Mouse (Mus musculus): ENCODE measurements around the gene Inf2. TPM values are rescaled to one million over a fixed set of nuclear protein-coding genes. Genes with fewer than 3 reads are reported as not detected.

The Inf2 gene
- polyA plus RNA-seq, 1 experiment from 2014 or later: 2.4 TPM

DNA sequence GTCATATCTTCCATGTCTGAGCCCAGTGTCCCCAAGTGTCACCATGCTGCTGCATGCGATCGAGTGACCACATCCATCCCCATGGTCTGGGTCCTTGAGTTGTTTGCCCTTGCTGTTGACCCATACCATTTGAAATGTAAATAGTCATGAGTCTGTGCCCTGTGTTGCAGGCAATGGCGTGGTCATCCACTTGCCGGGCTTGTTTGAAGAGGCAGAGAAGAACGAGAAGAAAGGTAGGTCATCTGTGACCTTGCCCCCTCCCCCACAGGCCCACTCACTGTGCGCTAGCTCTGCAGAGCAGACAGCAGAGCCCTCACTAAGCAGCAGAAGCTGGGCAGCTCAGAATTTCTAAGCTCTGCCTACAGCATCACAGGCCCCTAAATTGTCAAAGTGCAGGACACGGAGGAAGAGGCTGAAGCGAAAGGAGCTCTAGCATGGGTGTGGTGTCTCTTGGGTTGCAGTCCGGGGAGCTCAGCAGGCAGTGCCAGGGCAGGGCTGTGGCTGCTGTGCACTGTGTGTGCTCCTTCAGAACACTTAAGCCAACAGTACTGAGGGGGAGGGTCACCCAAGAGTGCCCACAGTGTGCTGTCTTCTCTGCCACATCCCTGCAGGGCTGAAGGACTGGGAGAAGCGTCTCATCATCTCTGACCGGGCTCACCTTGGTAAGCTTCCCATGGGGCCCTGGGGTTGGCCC is 43.6 kb downstream of the Inf2 start:
- 83% methylated on average over 11 of the region's 11 CpGs for WGBS
- Histone ChIP-seq H3K27me3 (no peaks in the 10 kb centered on the region), H3K4me3 (no peak overlapping the region), H3K36me3 (ENCODE audit: poor library complexity, severe bottlenecking) (no peaks in the 10 kb centered on the region), H3K4me2 (no peak overlapping the region), H3K4me1 (peaks cover 8% of the 10 kb centered on the region), H3K9ac (no peak overlapping the region), H3K9me3 (replicated peaks) (no peaks in the 10 kb centered on the region), H3K27ac (no peak overlapping the region)
- ATAC-seq: no peak

DNA sequence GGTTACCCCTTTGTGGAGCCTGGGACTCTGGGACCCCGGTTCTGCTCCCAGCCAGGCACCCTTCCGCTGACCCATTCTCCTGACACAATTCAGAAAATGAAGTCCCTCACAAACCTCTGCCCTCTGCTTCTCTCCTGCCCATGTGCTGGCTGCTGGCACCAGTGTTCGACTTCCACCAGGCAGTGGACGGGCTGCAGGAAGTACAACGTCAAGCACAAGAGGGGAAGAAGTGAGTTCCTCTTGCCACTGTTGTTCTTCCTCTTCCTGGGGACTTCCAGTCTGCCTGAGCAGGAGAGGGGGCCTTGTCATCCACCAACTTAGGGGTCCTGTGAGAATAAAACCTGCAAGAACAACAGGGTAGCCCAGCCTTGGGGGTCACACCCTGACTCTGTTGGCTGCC is 44.3 kb downstream of the Inf2 start:
- Histone ChIP-seq H3K4me3 (no peak overlapping the region), H3K27ac (no peak overlapping the region), H3K9me3 (replicated peaks) (no peaks in the 10 kb centered on the region), H3K36me3 (ENCODE audit: poor library complexity, severe bottlenecking) (no peaks in the 10 kb centered on the region), H3K27me3 (no peaks in the 10 kb centered on the region), H3K4me2 (no peak overlapping the region), H3K4me1 (peaks cover 8% of the 10 kb centered on the region), H3K9ac (no peak overlapping the region)
- no peak for ATAC-seq
- 85% methylated on average over 5 of the region's 5 CpGs for WGBS

DNA sequence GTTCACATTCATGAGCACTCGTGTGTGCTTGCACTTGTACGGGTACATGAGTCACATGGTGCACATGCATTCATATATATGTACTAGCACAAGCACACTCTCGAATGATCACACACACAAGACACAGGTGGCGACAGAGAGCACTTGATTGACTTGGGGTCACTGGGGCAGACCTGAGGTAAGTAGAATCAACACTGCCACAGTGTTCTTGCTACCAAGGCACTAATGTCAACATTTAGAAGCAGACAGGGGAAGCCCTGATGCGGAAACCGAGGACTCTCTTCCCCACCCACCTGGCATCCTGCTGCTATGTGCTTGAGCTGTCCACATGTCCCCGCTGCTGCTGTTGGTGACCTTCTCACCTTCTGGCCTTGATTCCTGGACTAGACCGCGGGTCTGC is 45.1 kb downstream of the Inf2 start:
- no peak overlapping the region for H3K4me2 ChIP-seq
- no peak overlapping the region for H3K27ac ChIP-seq
- peaks cover 7% of the 10 kb centered on the region for H3K4me1 ChIP-seq
- H3K27me3 ChIP-seq: no peaks in the 10 kb centered on the region
- H3K9me3 ChIP-seq (replicated peaks): no peaks in the 10 kb centered on the region
- no peaks in the 10 kb centered on the region for H3K36me3 ChIP-seq (ENCODE audit: poor library complexity, severe bottlenecking)
- no peak overlapping the region for H3K9ac ChIP-seq
- 81% methylated on average over 9 of the region's 9 CpGs for WGBS
- H3K4me3 ChIP-seq: no peak overlapping the region
- ATAC-seq: no peak

DNA sequence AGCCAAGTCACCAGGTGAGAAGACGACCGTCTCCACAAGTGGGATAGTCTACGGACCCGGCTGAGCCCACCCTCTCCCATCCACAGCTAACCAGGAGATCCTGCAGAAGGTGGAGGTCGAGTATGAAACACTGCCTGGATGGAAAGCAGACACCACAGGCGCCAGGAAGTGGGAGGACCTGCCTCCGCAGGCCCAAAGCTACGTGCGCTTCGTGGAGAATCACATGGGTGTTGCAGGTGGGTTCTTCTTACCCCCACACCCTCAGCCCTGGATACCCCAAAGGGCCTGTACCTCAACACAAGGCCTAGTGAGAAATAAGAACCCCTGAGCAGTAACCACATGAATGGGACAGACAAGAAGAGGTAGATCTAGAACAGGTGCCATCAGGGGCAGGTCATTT is 50.9 kb downstream of the Inf2 start:
- no peak overlapping the region for H3K4me3 ChIP-seq
- no peaks in the 10 kb centered on the region for H3K9me3 ChIP-seq (replicated peaks)
- no peaks in the 10 kb centered on the region for H3K27me3 ChIP-seq
- no peaks in the 10 kb centered on the region for H3K36me3 ChIP-seq (ENCODE audit: poor library complexity, severe bottlenecking)
- H3K4me1 ChIP-seq: peaks cover 5% of the 10 kb centered on the region
- H3K27ac ChIP-seq: no peak overlapping the region
- WGBS: 89% methylated on average over 10 of the region's 10 CpGs
- no peak for ATAC-seq
- no peak overlapping the region for H3K9ac ChIP-seq
- no peak overlapping the region for H3K4me2 ChIP-seq

DNA sequence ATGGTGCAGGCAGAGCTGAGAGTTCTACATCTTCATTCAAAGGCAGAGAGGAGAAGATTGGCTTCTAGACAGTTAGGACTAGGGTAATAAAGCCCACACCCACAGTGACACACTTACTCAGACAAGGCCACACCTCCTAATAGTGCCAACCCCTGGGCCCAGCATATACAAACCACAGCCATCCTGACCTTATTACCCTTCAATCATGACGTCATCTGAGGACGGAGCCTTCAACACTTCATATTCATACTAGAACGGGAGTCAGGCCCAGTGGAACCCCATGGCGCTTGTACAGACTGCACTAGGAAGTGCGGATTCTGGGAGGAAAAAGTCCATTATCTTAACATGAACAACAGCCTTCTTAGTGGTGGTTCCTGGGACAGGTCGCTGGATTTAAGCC is 54.5 kb downstream of the Inf2 start:
- ATAC-seq: no peak
- Histone ChIP-seq H3K4me2 (no peak overlapping the region), H3K27me3 (no peaks in the 10 kb centered on the region), H3K4me3 (no peak overlapping the region), H3K27ac (no peak overlapping the region), H3K4me1 (peaks cover 24% of the 10 kb centered on the region), H3K9ac (no peak overlapping the region), H3K9me3 (replicated peaks) (no peaks in the 10 kb centered on the region), H3K36me3 (ENCODE audit: poor library complexity, severe bottlenecking) (peaks cover 10% of the 10 kb centered on the region)
- 89% methylated on average over 6 of the region's 6 CpGs for WGBS

DNA sequence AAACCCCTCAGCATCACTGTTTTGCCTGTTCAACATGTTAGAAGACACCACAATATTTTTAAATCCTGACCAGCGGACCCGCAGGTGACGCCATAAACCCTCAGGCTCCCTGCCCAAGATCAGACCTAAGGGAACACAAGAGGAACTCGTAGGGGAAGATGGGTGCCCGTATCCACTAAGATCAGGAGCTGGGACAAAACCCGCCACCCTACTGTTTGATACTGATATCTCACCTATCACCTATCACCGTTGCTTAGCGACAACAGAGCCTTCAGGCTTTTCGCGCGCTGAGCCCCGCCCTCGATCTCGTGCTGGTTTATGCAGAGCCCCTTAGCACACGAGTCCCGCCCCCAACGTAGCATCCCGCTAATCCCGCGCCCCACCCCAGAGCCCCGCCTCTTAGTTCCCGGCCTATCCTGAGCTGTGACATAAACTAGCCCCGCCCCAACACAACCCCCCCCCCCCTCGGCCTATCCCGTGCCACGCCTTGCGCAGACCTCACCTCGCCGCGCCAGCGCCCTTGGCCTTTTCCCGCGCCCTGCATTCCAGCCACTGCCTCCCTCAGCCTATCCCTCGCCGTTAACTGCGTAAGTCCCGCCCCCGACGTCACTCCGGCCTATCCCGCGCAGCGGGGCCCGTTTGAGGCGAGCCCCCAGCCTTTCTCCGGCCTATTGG is 55.7 kb downstream of the Inf2 start, which contains the start of gene Siva1:
TSS of gene Siva1 (plus strand) at position 500 of the 675 bp plus-strand sequence.
- Histone ChIP-seq H3K27ac (peak within 1 kb of the TSS; percentile 85), H3K36me3 (ENCODE audit: poor library complexity, severe bottlenecking) (peaks cover 22% of the 10 kb centered on the region), H3K4me2 (peak within 1 kb of the TSS; percentile 89), H3K4me1 (peaks cover 24% of the 10 kb centered on the region), H3K27me3 (no peaks in the 10 kb centered on the region), H3K9me3 (replicated peaks) (no peaks in the 10 kb centered on the region), H3K9ac (peak within 1 kb of the TSS; percentile 84), H3K4me3 (peak within 1 kb of the TSS; percentile 74)
- WGBS: 2% methylated on average over 42 of the region's 46 CpGs
- peak; percentile 96 for ATAC-seq

DNA sequence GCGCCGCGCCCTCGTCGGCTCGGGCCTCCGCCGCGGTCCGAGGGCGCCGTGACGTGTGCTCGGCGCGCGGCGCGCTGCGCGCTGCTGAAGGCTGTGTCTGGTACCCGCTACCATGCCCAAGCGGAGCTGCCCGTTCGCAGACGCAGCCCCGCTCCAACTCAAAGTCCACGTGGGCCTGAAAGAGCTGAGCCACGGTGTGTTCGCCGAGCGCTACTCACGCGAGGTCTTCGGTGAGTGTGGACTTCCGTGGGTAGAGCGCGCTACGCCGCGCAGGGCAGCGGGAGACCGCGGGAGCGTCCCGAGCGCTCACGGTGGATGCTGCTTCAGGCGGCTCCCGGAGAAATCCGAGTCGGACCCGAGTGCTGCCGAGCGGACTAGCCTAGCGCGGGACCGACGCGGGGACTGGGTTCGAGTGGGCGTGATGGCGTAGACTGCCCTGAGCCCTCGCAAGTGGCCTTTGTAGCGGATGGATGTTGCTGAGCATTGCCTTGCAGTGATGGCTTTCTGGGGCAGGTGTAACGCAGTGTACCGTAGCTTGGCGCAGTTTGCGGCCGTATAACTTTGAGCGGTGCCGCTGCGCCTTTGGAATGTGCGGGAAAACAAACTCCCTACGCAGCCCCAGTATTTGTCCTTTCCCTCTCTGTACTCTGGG is 56.4 kb downstream of the Inf2 start:
- peak overlapping the region; percentile 84 for H3K9ac ChIP-seq
- H3K36me3 ChIP-seq (ENCODE audit: poor library complexity, severe bottlenecking): peaks cover 29% of the 10 kb centered on the region
- peak overlapping the region; percentile 89 for H3K4me2 ChIP-seq
- peaks cover 24% of the 10 kb centered on the region for H3K4me1 ChIP-seq
- peak overlapping the region; percentile 74 for H3K4me3 ChIP-seq
- no peaks in the 10 kb centered on the region for H3K9me3 ChIP-seq (replicated peaks)
- no peaks in the 10 kb centered on the region for H3K27me3 ChIP-seq
- H3K27ac ChIP-seq: peak overlapping the region; percentile 85
- 0% methylated on average over 71 of the region's 75 CpGs for WGBS
- ATAC-seq: peak; percentile 52; the same call in 1 of the 2 replicates

DNA sequence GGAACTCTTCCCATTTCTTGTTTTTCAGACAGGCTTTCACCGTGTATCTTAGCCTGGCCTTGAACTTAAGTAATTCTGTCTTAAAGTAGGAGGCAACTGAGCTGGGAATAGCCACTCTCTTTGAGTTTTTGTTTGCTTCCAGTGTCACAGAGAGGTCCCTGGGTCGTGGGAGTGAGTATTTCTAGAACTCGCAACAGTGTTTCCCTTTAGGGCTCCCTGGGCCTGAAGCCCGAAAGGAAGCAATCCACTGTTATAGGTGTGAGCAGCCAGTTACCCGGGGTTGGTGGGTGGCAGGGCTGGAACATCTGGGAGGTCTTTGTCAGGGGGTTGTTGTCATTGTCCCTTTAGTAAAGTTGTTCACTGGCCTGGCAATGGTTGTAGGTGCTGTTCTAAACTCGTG is 57.6 kb downstream of the Inf2 start:
- ATAC-seq: no peak
- H3K27ac ChIP-seq: no peak overlapping the region
- WGBS: 53% methylated on average over 6 of the region's 6 CpGs
- no peaks in the 10 kb centered on the region for H3K9me3 ChIP-seq (replicated peaks)
- peak overlapping the region; percentile 89 for H3K4me2 ChIP-seq
- no peaks in the 10 kb centered on the region for H3K27me3 ChIP-seq
- peak overlapping the region; percentile 84 for H3K9ac ChIP-seq
- H3K36me3 ChIP-seq (ENCODE audit: poor library complexity, severe bottlenecking): peaks cover 40% of the 10 kb centered on the region
- peak overlapping the region; percentile 74 for H3K4me3 ChIP-seq
- H3K4me1 ChIP-seq: peaks cover 24% of the 10 kb centered on the region

DNA sequence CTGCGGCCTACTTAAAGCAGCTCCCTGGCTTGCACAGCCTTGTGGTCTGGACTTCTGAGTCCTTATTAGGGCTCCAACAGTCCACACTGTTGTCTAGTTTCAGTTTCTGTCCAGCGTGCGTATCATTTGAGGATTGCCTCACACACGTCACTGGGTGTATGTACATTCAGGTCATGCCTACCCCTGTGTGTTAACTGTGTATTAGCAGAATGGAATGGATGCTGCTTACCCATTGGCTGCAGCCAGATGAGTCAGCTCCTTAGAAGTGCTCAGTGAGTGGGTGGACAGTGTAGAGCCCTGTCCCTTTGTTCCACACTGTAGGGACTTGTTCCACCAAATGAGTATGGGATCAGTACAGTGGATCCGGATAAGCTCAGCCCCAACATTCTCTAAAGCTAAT is 59.5 kb downstream of the Inf2 start:
- Histone ChIP-seq H3K9ac (no peak overlapping the region), H3K4me2 (no peak overlapping the region), H3K36me3 (ENCODE audit: poor library complexity, severe bottlenecking) (peaks cover 58% of the 10 kb centered on the region), H3K27ac (no peak overlapping the region), H3K4me3 (no peak overlapping the region), H3K9me3 (replicated peaks) (no peaks in the 10 kb centered on the region), H3K27me3 (no peaks in the 10 kb centered on the region), H3K4me1 (peaks cover 24% of the 10 kb centered on the region)
- 96% methylated on average over 5 of the region's 5 CpGs for WGBS
- ATAC-seq: no peak

DNA sequence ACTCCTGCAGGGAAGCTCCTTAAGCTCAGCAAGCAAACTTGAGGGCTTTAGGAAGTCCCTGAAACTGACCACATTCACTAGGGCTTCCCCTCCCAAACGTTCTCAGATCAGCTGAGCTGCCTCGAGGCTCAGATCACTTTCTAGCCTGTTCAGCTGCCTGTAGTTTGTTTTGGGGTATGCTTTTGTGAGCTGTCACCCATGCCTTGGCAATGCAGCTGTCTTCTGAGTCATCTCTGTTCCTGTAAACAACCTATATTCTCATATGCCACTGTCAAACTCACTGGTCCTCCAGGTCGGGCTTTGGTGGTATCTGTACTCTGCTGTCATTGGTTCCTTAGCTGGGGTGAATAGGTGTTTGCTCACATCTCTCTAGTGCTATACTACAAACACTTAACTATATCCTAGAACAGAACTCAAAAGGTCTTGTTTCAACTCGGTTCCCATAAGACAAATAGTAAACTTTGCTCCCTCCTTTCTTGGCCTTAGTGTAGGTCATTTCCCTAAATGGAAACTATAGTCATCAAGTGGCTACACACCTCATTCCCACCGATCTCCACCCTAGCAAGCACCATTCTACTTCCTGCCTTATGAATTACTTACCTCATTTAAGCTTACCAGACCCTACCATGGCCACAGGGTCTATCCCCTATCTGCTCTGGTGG is 63.3 kb downstream of the Inf2 start:
- Histone ChIP-seq H3K4me3 (no peak overlapping the region), H3K9me3 (replicated peaks) (no peaks in the 10 kb centered on the region), H3K36me3 (ENCODE audit: poor library complexity, severe bottlenecking) (peaks cover 96% of the 10 kb centered on the region), H3K4me2 (no peak overlapping the region), H3K27me3 (no peaks in the 10 kb centered on the region), H3K4me1 (peaks cover 1% of the 10 kb centered on the region), H3K9ac (no peak overlapping the region), H3K27ac (no peak overlapping the region)
- WGBS: 85% methylated on average over 5 of the region's 5 CpGs
- no peak for ATAC-seq

DNA sequence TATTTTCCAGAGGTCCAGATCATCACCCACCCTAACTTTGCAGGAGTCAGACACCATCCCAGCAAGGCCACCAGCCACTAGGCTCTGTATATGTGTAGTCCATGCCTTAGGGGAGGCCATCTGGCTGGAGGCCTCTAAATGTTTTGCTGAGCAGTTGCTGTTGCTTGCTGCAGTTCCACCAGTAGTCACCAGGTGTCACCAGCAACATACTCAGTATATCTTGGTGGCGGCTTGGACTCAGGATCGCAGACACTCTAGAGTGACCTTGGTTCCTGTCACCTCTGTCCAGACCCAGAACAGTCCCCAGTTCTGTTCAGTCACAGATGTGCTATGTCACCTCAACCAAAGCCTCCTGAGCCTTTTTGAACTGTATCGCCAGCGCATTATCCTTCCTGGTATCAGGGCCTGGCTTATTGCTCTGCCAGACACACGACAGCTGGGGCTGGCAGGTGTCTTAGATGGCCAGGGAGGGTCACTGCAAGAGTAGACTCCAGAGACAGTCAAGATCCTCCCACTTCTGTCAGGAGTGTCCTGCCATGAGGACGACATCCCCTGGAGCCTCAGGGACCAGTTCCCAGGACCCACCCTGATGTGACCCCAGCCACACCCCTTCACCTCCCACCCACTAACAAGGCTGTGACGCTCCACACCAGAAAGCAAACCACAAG is 64.7 kb downstream of the Inf2 start:
- ATAC-seq: peak; percentile 67
- no peak overlapping the region for H3K4me2 ChIP-seq
- H3K4me3 ChIP-seq: no peak overlapping the region
- 63% methylated on average over 7 of the region's 7 CpGs for WGBS
- no peaks in the 10 kb centered on the region for H3K27me3 ChIP-seq
- H3K27ac ChIP-seq: no peak overlapping the region
- H3K9ac ChIP-seq: no peak overlapping the region
- H3K4me1 ChIP-seq: no peaks in the 10 kb centered on the region; the same call in none of the 2 replicates
- H3K9me3 ChIP-seq (replicated peaks): no peaks in the 10 kb centered on the region
- H3K36me3 ChIP-seq (ENCODE audit: poor library complexity, severe bottlenecking): peaks cover 98% of the 10 kb centered on the region

Data from forebrain, embryonic 13.5 days (tissue).